Mouse (Mus musculus) T-cell, adult 2 months (primary cell): ENCODE measurements at regions not wholly inside any gene's neighbourhood (a gene's known extent, or its start where the extent isn't known, plus 50 kb on each side); places are given as distances from the start of the nearest gene placed in this dataset.
A peak's percentile ranks its signal among the peaks of the same experiment; 100 is the strongest.

Source experiments
- DNase-seq: peaks from one replicate; pipeline ENCODE4 v3.0.0; 2022; ENCODE audit warnings: low spot score

GRCm38 (mm10) chr1:62872771-62873170 lies 169.7 kb downstream of the Nrp2 start:
- no peak for DNase-seq

- DNase-seq, result peak; percentile 73
Measured at GRCm38 (mm10) chr1:62875631-62876030, 172.5 kb downstream of the Nrp2 start.

- DNase-seq, result peak; percentile 34
Measured at GRCm38 (mm10) chr1:62876685-62877084, 173.6 kb downstream of the Nrp2 start.

- DNase-seq, result no peak
Measured at GRCm38 (mm10) chr1:62880882-62881291, 177.8 kb downstream of the Nrp2 start.

- DNase-seq, result no peak
Measured at GRCm38 (mm10) chr1:62881477-62881876, 178.4 kb downstream of the Nrp2 start.

- no peak for DNase-seq
Measured at GRCm38 (mm10) chr1:62882028-62882427, 178.9 kb downstream of the Nrp2 start.

- DNase-seq, result no peak
Measured at GRCm38 (mm10) chr1:62884876-62885480, 181.9 kb downstream of the Nrp2 start.

- DNase-seq, result no peak
Measured at GRCm38 (mm10) chr1:62887585-62888483, 184.7 kb downstream of the Nrp2 start.

GRCm38 (mm10) chr1:62901375-62901774 lies 198.3 kb downstream of the Nrp2 start:
- DNase-seq, result no peak

- no peak for DNase-seq
Measured at GRCm38 (mm10) chr1:62901871-62902270, 198.8 kb downstream of the Nrp2 start.

- no peak for DNase-seq
Measured at GRCm38 (mm10) chr1:62902931-62903453, 199.9 kb downstream of the Nrp2 start.

GRCm38 (mm10) chr1:62905739-62906138 lies 202.7 kb downstream of the Nrp2 start:
- DNase-seq, result no peak

- DNase-seq, result no peak
Measured at GRCm38 (mm10) chr1:62907243-62907642, 204.2 kb downstream of the Nrp2 start.
